Mouse (Mus musculus): Measurements from ENCODE around the gene Alkbh4. TPM values are rescaled to one million over a fixed set of nuclear protein-coding genes. Genes with fewer than 3 reads are reported as not detected.

The Alkbh4 gene
- polyA plus RNA-seq, 1 experiment from 2014 or later: 38.5 TPM

- DNase-seq (ENCODE audit: low spot score): no peak
Measured at GRCm38 (mm10) chr5:136179594-136179993, 43.6 kb downstream of the Alkbh4 start.

- no peak for DNase-seq (ENCODE audit: low spot score)
Measured at GRCm38 (mm10) chr5:136181197-136181596, 45.3 kb downstream of the Alkbh4 start.

GRCm38 (mm10) chr5:136182049-136182448 is 46.1 kb downstream of the Alkbh4 start:
- DNase-seq (ENCODE audit: low spot score): no peak

- no peak for DNase-seq (ENCODE audit: low spot score)
Measured at GRCm38 (mm10) chr5:136182830-136183229, 46.9 kb downstream of the Alkbh4 start.

GRCm38 (mm10) chr5:136183766-136184165 is 47.8 kb downstream of the Alkbh4 start:
- DNase-seq (ENCODE audit: low spot score): peak; percentile 20

- peak; percentile 80 for DNase-seq (ENCODE audit: low spot score)
Measured at GRCm38 (mm10) chr5:136186723-136187122, 50.8 kb downstream of the Alkbh4 start.

Small RNAs within 50 kb of the gene (microRNA-seq; reads per million reads assigned to microRNA genes)
- not detected for gene Mir7035 (ENCODE audit: borderline number of aligned reads)

Other genes starting within 250 kb of the Alkbh4 start
- 23.7 and 29.1 TPM in 2 replicates for gene Hspb1, start 248.2 kb upstream of the Alkbh4 start, polyA plus RNA-seq (2015; fragmentation: Nextera tagmentation; extraction: Ambion mirVana)
- gene Ywhag, start 201.5 kb upstream of the Alkbh4 start, polyA plus RNA-seq (2015; fragmentation: Nextera tagmentation; extraction: Ambion mirVana): 69.4 and 69.8 TPM in 2 replicates
- gene Ssc4d, start 161.6 kb upstream of the Alkbh4 start, polyA plus RNA-seq (2015; fragmentation: Nextera tagmentation; extraction: Ambion mirVana): 1.6 and 2.7 TPM in 2 replicates
- gene Zp3, start 156.0 kb upstream of the Alkbh4 start, polyA plus RNA-seq (2015; fragmentation: Nextera tagmentation; extraction: Ambion mirVana): 0.53 and 0.64 TPM in 2 replicates
- gene Dtx2, start 141.3 kb upstream of the Alkbh4 start, polyA plus RNA-seq (2015; fragmentation: Nextera tagmentation; extraction: Ambion mirVana): 43.9 and 46.0 TPM in 2 replicates
- 0.32 and 0.48 TPM in 2 replicates for gene Upk3b, start 97.7 kb upstream of the Alkbh4 start, polyA plus RNA-seq (2015; fragmentation: Nextera tagmentation; extraction: Ambion mirVana)
- 2.1 and 8.2 TPM in 2 replicates for gene Upk3bl, start 81.7 kb upstream of the Alkbh4 start, polyA plus RNA-seq (2015; fragmentation: Nextera tagmentation; extraction: Ambion mirVana)
- 11.2 and 13.3 TPM in 2 replicates for gene Rasa4, start 52.2 kb upstream of the Alkbh4 start, polyA plus RNA-seq (2015; fragmentation: Nextera tagmentation; extraction: Ambion mirVana)
- gene Polr2j, start 19.5 kb upstream of the Alkbh4 start, polyA plus RNA-seq (2015; fragmentation: Nextera tagmentation; extraction: Ambion mirVana): 312 and 321 TPM in 2 replicates
- gene Lrwd1, start 72 bp upstream of the Alkbh4 start, polyA plus RNA-seq (2015; fragmentation: Nextera tagmentation; extraction: Ambion mirVana): 66.5 and 67.6 TPM in 2 replicates
- gene Orai2, start 34.6 kb downstream of the Alkbh4 start, polyA plus RNA-seq (2015; fragmentation: Nextera tagmentation; extraction: Ambion mirVana): 54.7 and 67.8 TPM in 2 replicates
- 60.0 and 65.9 TPM in 2 replicates for gene Prkrip1, start 62.8 kb downstream of the Alkbh4 start, polyA plus RNA-seq (2015; fragmentation: Nextera tagmentation; extraction: Ambion mirVana)
- gene Sh2b2, start 110.4 kb downstream of the Alkbh4 start, polyA plus RNA-seq (2015; fragmentation: Nextera tagmentation; extraction: Ambion mirVana): 2.6 and 2.7 TPM in 2 replicates